Mouse (Mus musculus): Measurements from ENCODE around the gene Ubtd2. TPM values are rescaled to one million over a fixed set of nuclear protein-coding genes. Genes with fewer than 3 reads are reported as not detected.

Ubtd2 gene
- polyA plus RNA-seq, 1 experiment from 2014 or later = 43.0 TPM

DNA sequence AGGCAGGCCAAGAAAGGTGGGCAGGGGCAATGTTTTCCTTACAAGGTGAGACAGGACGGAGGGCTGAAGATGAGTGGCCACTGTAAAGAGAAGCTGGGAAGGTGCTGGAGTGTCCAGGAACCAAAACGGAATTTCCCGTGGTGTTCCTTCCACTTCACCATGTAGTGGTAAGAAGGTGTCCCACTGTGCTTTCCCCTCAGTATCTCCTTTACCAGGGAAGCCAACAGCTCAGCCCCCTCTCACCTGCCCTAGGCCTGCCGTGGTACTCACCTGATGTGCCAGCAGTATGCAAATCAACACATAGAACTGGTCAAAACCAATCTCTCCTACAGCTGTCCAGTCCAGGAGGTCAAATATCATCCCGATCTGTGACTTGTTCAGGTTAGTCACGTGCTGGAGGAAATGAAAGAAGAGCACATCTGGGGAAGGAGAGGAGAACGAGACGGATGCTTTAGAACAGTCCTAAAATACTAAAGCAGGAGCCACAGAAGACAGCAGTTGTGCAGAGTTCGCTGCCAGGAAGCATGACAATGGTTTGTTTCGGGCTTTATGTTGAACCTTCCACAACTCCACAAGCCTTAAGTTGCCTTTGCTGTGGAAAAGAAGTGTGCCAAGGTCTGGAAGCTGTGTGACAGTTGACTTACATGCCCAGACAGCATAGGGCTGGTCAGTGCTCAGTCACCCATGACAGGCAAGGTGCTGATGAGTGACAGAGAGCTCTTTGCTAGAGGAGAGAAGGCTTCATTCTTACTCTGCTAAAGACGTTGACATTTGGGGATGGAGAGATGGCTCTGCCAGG lies 69.2 kb downstream of the Ubtd2 start:
- Histone ChIP-seq H3K36me3 (ENCODE audit: control insufficient read depth, insufficient read depth, low read length) (peaks cover 4% of the 10 kb centered on the region; the same call in 1 of the 2 replicates), H3K4me3 (ENCODE audit: low read depth, low read length) (no peak overlapping the region), H3K4me2 (ENCODE audit: low read length) (no peak overlapping the region), H3K9ac (ENCODE audit: low read depth, low read length) (no peak overlapping the region), H3K9me3 (replicated peaks; ENCODE audit: control insufficient read depth, low read length, poor library complexity, severe bottlenecking) (no peaks in the 10 kb centered on the region), H3K4me1 (ENCODE audit: control insufficient read depth, insufficient read depth, low read length) (no peaks in the 10 kb centered on the region), H3K27ac (ENCODE audit: low read length) (no peak overlapping the region), H3K27me3 (ENCODE audit: control insufficient read depth, insufficient read depth, low read depth, low read length) (no peaks in the 10 kb centered on the region)
- WGBS = 84% methylated on average over 11 of the region's 11 CpGs
- no peak for ATAC-seq

DNA sequence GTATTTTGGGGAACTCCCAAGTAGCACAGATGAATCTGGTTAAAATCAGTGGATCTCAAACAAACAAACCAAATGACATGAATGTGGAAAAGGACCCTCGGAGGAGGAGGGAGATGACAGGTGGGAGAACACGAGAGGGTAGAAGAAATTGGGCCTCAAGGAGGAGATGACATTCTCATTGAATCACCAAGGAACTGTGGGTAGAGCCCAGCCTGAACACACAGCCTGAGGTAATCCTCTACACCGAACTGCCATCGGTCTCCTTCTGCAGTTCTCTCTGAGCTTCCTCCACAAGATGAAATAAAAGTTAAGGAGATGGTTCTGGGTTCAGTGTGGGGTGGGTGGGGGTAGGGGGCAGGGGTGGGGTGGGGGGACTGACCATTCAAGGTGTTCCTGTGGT lies 71.8 kb downstream of the Ubtd2 start:
- Histone ChIP-seq H3K4me3 (ENCODE audit: low read depth, low read length) (no peak overlapping the region), H3K9me3 (replicated peaks; ENCODE audit: control insufficient read depth, low read length, poor library complexity, severe bottlenecking) (no peaks in the 10 kb centered on the region), H3K9ac (ENCODE audit: low read depth, low read length) (no peak overlapping the region), H3K27me3 (ENCODE audit: control insufficient read depth, insufficient read depth, low read depth, low read length) (peaks cover 3% of the 10 kb centered on the region; the same call in 1 of the 2 replicates), H3K4me1 (ENCODE audit: control insufficient read depth, insufficient read depth, low read length) (no peaks in the 10 kb centered on the region), H3K4me2 (ENCODE audit: low read length) (no peak overlapping the region), H3K27ac (ENCODE audit: low read length) (no peak overlapping the region), H3K36me3 (ENCODE audit: control insufficient read depth, insufficient read depth, low read length) (no peaks in the 10 kb centered on the region; the same call in 1 of the 2 replicates)
- WGBS = 81% methylated on average over 4 of the region's 4 CpGs
- no peak for ATAC-seq

DNA sequence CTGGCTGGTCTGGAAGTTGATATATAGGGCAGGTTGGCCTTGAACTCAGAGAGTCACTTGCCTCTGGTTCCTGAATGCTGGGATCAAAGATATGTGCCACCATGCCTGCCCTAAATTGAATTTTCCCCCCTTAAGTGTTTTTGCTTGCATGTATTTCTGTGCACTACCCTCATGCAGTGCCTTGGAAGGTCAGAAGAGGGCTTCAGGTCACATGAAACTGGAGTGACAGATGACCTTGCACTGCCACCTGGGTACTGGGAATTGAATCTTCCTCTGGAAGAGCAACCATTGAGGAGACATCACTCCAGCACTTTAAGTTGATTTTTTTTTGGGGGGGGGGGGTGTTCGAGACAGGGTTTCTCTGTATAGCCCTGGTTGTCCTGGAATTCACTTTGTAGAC lies 75.0 kb downstream of the Ubtd2 start:
- Histone ChIP-seq H3K27me3 (ENCODE audit: control insufficient read depth, insufficient read depth, low read depth, low read length) (peaks cover 3% of the 10 kb centered on the region; the same call in 1 of the 2 replicates), H3K36me3 (ENCODE audit: control insufficient read depth, insufficient read depth, low read length) (no peaks in the 10 kb centered on the region; the same call in 1 of the 2 replicates)
- WGBS = 89% methylated on average over 1 of the region's 1 CpGs

DNA sequence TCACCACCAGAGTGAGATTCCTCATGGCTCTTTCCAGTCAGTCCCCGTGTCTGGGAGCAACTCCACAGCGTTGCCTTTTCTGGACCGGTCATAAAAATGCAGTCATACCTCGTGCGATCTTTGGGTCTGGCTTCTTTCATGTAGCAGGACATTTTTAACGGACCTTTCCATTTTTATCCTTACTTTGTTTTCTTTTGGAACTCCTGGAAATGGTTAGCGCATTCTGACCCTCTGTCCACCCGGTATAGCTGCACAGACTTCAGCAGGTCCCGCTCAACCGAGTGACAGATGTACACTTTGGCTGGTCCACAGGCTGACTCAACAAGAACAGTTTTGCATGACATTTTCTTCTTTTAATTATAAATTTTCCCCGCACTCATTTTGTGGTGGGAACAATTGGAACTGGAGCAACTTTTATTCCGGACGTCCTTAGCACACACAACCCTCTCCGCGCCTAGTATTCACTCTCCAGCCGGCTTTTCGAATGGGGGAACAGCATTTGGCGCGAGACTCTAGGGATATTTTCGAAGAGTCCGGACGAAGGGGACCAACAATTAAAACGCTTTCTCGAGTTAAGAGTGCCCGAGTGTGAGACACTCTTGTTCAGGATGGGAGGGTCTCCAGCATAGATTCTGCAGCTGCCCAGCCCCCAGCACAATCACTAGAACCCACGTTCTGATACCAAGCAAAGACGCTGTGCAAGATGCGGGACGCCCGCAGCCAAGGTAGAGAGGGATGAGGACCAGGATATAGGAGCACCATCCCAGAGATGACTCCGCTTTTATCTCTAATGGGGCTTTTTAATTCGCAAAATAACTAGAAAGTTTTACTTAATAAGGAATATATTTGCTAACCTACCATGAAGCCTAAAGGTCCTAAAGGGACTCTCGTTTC lies 76.9 kb downstream of the Ubtd2 start, which contains the start of gene Efcab9:
TSS of gene Efcab9 (minus strand) at position 211 of the 894 bp plus-strand sequence.
- Histone ChIP-seq H3K4me2 (ENCODE audit: low read length) (peak within 1 kb of the TSS; percentile 92), H3K36me3 (ENCODE audit: control insufficient read depth, insufficient read depth, low read length) (no peaks in the 10 kb centered on the region), H3K9ac (ENCODE audit: low read depth, low read length) (peak within 1 kb of the TSS; percentile 78), H3K9me3 (replicated peaks; ENCODE audit: control insufficient read depth, low read length, poor library complexity, severe bottlenecking) (no peaks in the 10 kb centered on the region), H3K4me1 (ENCODE audit: control insufficient read depth, insufficient read depth, low read length) (peaks cover 12% of the 10 kb centered on the region), H3K27ac (ENCODE audit: low read length) (no peak within 1 kb of the TSS), H3K27me3 (ENCODE audit: control insufficient read depth, insufficient read depth, low read depth, low read length) (peaks cover 3% of the 10 kb centered on the region; the same call in 1 of the 2 replicates), H3K4me3 (ENCODE audit: low read depth, low read length) (peak within 1 kb of the TSS; percentile 61)
- 7% methylated on average over 33 of the region's 33 CpGs for WGBS
- ATAC-seq = no peak

More for the DNA sequence above, 75.0 kb downstream of the Ubtd2 start:
- H3K4me3 ChIP-seq (ENCODE audit: low read depth, low read length) = no peak overlapping the region
- no peaks in the 10 kb centered on the region for H3K9me3 ChIP-seq (replicated peaks; ENCODE audit: control insufficient read depth, low read length, poor library complexity, severe bottlenecking)
- H3K4me2 ChIP-seq (ENCODE audit: low read length) = no peak overlapping the region
- ATAC-seq = no peak
- H3K9ac ChIP-seq (ENCODE audit: low read depth, low read length) = no peak overlapping the region
- peaks cover 12% of the 10 kb centered on the region for H3K4me1 ChIP-seq (ENCODE audit: control insufficient read depth, insufficient read depth, low read length)
- no peak overlapping the region for H3K27ac ChIP-seq (ENCODE audit: low read length)

DNA sequence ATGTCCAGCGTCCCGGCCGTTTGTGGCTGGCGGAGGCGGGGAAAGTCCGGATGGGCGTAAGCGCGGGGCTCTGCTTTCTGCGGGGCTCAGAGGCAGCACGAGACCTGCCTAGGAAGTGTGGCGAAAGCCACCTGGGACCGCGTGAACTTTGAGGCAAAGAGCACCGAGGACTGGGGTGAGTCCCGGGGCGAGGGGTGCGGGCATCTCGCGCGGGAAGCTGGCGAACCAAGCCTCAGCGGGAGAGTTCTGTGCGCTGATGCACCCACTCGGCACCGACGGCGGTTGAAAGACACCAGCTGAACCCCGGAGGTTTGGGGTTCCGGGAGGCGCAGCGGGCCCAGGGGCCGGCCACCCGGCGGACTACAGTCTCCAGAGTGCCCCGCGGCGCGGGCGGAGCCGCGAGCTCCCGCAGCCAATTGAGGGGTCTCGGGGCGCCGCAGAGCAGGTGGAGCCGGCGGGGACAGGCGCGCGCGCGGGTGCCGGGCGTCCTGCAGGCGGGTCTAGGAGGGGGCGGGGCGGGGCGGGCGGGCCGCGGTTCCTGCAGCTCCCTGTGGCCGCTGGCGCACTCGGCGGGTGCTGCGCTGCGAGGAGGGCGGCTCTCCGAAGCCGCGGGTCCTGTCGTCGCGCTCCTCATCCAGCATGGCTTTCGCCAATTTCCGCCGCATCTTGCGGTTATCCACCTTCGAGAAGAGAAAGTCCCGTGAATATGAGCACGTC lies 77.8 kb downstream of the Ubtd2 start, which contains the start of gene Stk10:
TSS of gene Stk10 (plus strand) at position 541 of the 717 bp plus-strand sequence.
- WGBS = 0% methylated on average over 71 of the region's 82 CpGs
- Histone ChIP-seq H3K27me3 (ENCODE audit: control insufficient read depth, insufficient read depth, low read depth, low read length) (peaks cover 3% of the 10 kb centered on the region; the same call in 1 of the 2 replicates), H3K27ac (ENCODE audit: low read length) (no peak within 1 kb of the TSS), H3K4me3 (ENCODE audit: low read depth, low read length) (peak within 1 kb of the TSS; percentile 61), H3K9ac (ENCODE audit: low read depth, low read length) (peak within 1 kb of the TSS; percentile 78), H3K4me1 (ENCODE audit: control insufficient read depth, insufficient read depth, low read length) (peaks cover 12% of the 10 kb centered on the region), H3K9me3 (replicated peaks; ENCODE audit: control insufficient read depth, low read length, poor library complexity, severe bottlenecking) (no peaks in the 10 kb centered on the region), H3K4me2 (ENCODE audit: low read length) (peak within 1 kb of the TSS; percentile 92), H3K36me3 (ENCODE audit: control insufficient read depth, insufficient read depth, low read length) (no peaks in the 10 kb centered on the region)
- ATAC-seq = peak; percentile 95

DNA sequence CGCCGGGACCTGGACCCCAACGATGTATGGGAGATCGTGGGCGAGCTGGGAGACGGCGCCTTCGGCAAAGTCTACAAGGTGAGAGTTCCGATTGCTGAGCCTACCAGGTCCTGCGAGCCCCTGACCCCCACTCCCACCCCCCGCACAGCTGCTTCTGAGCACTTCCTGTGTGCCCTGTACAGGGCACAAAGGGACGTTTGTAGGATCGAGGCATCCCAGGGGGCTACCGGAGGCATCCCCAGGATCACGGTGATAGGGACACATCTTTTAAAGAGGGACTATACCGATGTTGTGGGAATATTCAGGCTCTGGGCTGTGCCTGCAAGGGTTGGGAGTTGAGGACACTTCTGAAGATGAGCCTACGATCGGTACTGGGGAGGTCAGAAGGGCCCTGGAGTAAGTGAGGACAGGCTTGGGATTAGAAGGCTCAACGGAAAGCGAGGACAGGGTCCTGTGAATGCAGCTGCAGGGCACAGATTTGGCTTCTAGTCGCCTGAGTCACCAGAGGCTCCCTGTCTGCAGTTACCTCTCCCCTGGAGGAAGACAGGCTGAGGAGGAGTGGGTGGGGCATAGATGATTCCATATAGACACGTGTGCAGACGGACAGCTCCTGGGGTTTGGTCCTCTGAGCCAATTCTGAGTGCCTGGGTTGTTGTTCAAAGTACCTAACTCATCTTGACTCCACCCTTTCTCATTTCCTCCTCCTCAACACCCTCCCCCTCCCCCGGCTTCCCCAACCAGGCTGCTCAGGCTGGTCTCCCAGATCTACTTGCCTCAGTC lies 78.5 kb downstream of the Ubtd2 start:
- Histone ChIP-seq H3K4me1 (ENCODE audit: control insufficient read depth, insufficient read depth, low read length) (peaks cover 12% of the 10 kb centered on the region), H3K9ac (ENCODE audit: low read depth, low read length) (peak overlapping the region; percentile 78), H3K27ac (ENCODE audit: low read length) (no peak overlapping the region), H3K27me3 (ENCODE audit: control insufficient read depth, insufficient read depth, low read depth, low read length) (peaks cover 3% of the 10 kb centered on the region; the same call in 1 of the 2 replicates), H3K9me3 (replicated peaks; ENCODE audit: control insufficient read depth, low read length, poor library complexity, severe bottlenecking) (no peaks in the 10 kb centered on the region), H3K36me3 (ENCODE audit: control insufficient read depth, insufficient read depth, low read length) (no peaks in the 10 kb centered on the region), H3K4me3 (ENCODE audit: low read depth, low read length) (peak overlapping the region; percentile 61), H3K4me2 (ENCODE audit: low read length) (peak overlapping the region; percentile 92)
- peak; percentile 69 for ATAC-seq
- WGBS = under 1% methylated on average over 24 of the region's 24 CpGs

DNA sequence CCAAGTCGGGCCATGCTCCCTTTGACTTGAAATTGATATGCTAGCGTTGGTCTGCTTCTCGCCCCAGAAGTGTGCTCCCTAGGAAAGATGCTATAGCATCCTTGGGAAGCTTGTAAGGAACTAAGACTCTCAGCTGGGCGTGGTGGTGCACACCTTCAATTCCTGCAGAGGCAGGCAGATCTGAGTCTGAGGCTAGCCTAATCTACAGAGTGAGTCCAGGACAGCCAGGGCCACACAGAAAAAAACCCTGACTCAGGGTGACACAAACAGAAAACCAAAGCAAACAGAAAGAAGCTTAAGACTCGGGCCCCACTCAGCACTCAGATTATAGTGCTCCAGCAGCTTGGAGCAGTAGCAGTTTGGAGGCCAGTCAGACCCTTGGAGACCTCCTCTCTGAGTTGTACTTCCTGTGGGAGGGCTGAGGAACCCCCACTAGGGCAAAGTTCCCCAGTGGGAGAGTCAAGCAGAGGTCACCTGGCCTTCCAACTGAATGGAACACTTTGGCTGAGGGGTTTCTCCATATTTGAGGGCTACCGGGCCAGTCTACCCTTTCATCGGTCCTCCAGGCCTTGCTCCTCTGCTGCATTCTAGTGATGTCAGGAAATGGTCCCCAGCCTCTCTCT lies 79.4 kb downstream of the Ubtd2 start:
- no peaks in the 10 kb centered on the region for H3K36me3 ChIP-seq (ENCODE audit: control insufficient read depth, insufficient read depth, low read length)
- H3K27ac ChIP-seq (ENCODE audit: low read length) = no peak overlapping the region
- peaks cover 12% of the 10 kb centered on the region for H3K4me1 ChIP-seq (ENCODE audit: control insufficient read depth, insufficient read depth, low read length)
- no peak for ATAC-seq
- 78% methylated on average over 7 of the region's 7 CpGs for WGBS
- H3K9ac ChIP-seq (ENCODE audit: low read depth, low read length) = no peak overlapping the region
- H3K4me2 ChIP-seq (ENCODE audit: low read length) = peak overlapping the region; percentile 92
- no peak overlapping the region for H3K4me3 ChIP-seq (ENCODE audit: low read depth, low read length)
- H3K9me3 ChIP-seq (replicated peaks; ENCODE audit: control insufficient read depth, low read length, poor library complexity, severe bottlenecking) = no peaks in the 10 kb centered on the region
- peaks cover 3% of the 10 kb centered on the region; the same call in 1 of the 2 replicates for H3K27me3 ChIP-seq (ENCODE audit: control insufficient read depth, insufficient read depth, low read depth, low read length)

All from midbrain, embryonic 16.5 days (tissue).